1 mouse cellular context compared by ENCODE assay signal in genomic region chr5:115348546-115349224, GRCm38 (mm10).
A peak's percentile ranks its signal among the peaks of the same experiment; 100 is the strongest.
TF ChIP-seq lines count a peak whose summit lies in the region.

Cox6a1 (minus strand) TSS chr5:115348981.

TF ChIP-seq in CH12.LX, 34 proteins besides CTCF, POLR2A, EP300 and RAD21 (continued from another document):
- peak; percentile 55; the same call in 1 of the 2 replicates for TF ChIP-seq POLR2AphosphoS2 (IDR thresholded peaks at IDR 0.05; ENCODE audit: low read depth, low read length)
